Mouse (Mus musculus): ENCODE data around the gene Cilp. TPM values are rescaled to one million over a fixed set of nuclear protein-coding genes. Genes with fewer than 3 reads are reported as not detected.

The Cilp gene
- polyA plus RNA-seq, 1 experiment from 2014 or later = 0.84 TPM

DNA sequence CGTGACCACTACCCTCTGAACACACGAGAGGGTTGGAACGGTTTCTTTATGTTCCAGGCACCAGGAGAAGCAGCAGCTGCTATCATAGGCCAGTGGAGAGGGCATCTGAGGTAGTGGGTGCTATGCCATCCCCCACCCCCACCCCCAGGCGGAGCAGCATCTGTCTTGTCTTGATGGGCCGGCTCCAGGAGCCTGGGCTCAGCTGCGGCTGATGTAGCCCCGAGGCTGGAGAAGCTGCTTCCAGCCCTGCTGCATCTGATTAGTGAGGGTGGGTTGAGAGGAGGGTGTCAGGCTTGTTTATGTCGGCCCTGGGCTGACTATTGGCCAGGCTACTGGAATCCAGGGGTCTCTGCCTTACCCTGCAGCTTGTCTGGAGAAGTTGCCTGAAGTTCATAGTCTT, 33.7 kb upstream of the Cilp start:
- H3K4me3 ChIP-seq (replicated peaks; ENCODE audit: low read length) = no peak overlapping the region
- ATAC-seq (ENCODE audit: low FRiP score) = peak; percentile 60; the same call in 1 of the 2 replicates
- H3K4me1 ChIP-seq (replicated peaks; ENCODE audit: control insufficient read depth, insufficient read depth, low read length) = no peaks in the 10 kb centered on the region
- no peak for DNase-seq (ENCODE audit: low spot score)
- no peaks in the 10 kb centered on the region for H3K27me3 ChIP-seq (ENCODE audit: control insufficient read depth, insufficient read depth, low read length)
- H3K4me2 ChIP-seq (replicated peaks) = no peak overlapping the region
- no peak overlapping the region; the same call in 1 of the 2 replicates for H3K27ac ChIP-seq
- no peak overlapping the region for H3K9ac ChIP-seq
- WGBS = 40% methylated on average over 8 of the region's 8 CpGs
- H3K36me3 ChIP-seq (replicated peaks; ENCODE audit: control insufficient read depth, insufficient read depth) = peaks cover 7% of the 10 kb centered on the region; the same call in 1 of the 2 replicates
- no peaks in the 10 kb centered on the region for H3K9me3 ChIP-seq (ENCODE audit: control insufficient read depth, low read length)

DNA sequence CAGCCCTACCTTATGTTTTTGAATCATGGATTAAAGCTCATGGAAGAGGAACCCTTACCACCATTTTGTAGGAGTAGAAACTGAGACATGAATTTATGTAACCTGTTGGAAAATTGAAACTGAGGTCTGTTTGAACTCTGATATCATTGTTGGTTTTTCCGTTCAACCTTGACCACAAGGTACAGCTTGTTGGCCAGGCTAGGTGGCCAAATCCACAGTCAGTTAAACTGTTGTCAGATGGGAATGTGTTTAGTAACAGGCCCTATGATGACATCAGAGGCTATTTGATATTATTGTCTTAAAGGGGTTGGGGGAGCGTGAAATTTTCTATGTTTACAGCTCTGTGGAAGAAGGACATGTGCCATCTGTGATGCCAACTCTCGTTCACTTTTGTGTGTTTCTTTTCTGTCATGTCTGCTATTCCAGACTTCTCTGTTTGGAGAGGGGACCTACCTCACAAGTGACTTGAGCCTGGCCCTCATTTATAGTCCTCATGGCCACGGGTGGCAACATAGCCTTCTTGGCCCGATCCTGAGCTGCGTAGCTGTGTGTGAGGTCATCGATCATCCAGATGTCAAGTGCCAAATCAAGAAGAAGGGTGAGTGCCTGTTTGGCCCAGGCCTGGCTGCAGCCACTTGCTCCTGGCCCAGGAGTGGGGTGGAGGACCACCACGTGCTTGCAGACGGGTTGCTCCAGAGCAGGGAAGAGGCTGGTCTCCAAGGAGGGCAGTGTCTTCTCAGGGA, 31.6 kb upstream of the Cilp start:
- Histone ChIP-seq H3K9ac (no peak overlapping the region), H3K36me3 (replicated peaks; ENCODE audit: control insufficient read depth, insufficient read depth) (peaks cover 7% of the 10 kb centered on the region; the same call in 1 of the 2 replicates), H3K4me2 (replicated peaks) (no peak overlapping the region), H3K4me1 (replicated peaks; ENCODE audit: control insufficient read depth, insufficient read depth, low read length) (peaks cover 5% of the 10 kb centered on the region; the same call in 1 of the 2 replicates), H3K9me3 (ENCODE audit: control insufficient read depth, low read length) (no peaks in the 10 kb centered on the region), H3K27ac (no peak overlapping the region), H3K27me3 (ENCODE audit: control insufficient read depth, insufficient read depth, low read length) (no peaks in the 10 kb centered on the region), H3K4me3 (replicated peaks; ENCODE audit: low read length) (no peak overlapping the region)
- DNase-seq (ENCODE audit: low spot score) (no peak), ATAC-seq (ENCODE audit: low FRiP score) (no peak)
- 92% methylated on average over 9 of the region's 9 CpGs for WGBS

DNA sequence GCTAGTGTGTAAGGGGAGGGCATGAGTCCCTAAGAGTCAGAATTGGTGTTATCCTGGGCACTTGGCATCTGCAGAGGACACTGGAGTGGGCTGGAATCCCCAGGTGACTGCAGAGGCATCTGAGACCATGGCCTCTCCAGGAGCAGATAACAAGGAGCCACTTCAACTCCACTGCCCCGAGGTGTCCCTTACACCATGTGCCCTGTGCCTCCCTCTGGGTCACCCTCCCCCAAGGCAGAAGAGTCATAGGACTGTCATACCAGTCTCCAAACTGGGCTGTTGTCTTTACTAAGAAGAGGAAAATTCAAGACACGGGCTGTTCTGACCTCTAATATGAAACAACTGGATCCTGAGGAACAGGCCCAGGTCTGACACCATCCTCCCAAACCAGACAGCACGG, 30.2 kb upstream of the Cilp start:
- Histone ChIP-seq H3K4me2 (replicated peaks) (no peak overlapping the region), H3K4me3 (replicated peaks; ENCODE audit: low read length) (no peak overlapping the region), H3K36me3 (replicated peaks; ENCODE audit: control insufficient read depth, insufficient read depth) (peaks cover 7% of the 10 kb centered on the region; the same call in 1 of the 2 replicates), H3K4me1 (replicated peaks; ENCODE audit: control insufficient read depth, insufficient read depth, low read length) (peaks cover 5% of the 10 kb centered on the region; the same call in 1 of the 2 replicates), H3K9me3 (ENCODE audit: control insufficient read depth, low read length) (no peaks in the 10 kb centered on the region), H3K27me3 (ENCODE audit: control insufficient read depth, insufficient read depth, low read length) (no peaks in the 10 kb centered on the region), H3K27ac (no peak overlapping the region), H3K9ac (no peak overlapping the region)
- ATAC-seq (ENCODE audit: low FRiP score) = no peak
- DNase-seq (ENCODE audit: low spot score) = no peak
- 85% methylated on average over 3 of the region's 3 CpGs for WGBS

DNA sequence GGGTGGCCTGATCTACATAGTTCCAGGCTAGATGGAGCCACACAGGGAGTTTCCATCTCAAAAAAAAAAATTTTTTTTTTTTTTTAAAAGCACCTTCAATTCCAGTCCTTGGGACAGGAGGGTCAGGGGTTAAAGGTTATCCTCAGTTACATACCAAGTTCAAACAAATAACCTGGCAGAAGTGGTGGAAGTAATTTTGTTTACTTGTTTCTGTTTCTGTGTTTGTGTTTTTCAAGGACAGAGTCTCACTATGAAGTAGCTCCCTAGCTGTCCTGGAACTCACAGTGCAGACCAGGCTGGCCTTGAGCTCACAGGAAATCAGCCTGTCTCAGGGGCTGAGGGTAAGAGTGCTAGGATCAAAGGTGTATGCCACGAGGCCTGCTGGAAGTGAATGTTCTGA, 29.4 kb upstream of the Cilp start:
- WGBS = 70% methylated on average over 1 of the region's 1 CpGs
- Histone ChIP-seq H3K27me3 (ENCODE audit: control insufficient read depth, insufficient read depth, low read length) (no peaks in the 10 kb centered on the region), H3K27ac (no peak overlapping the region), H3K4me3 (replicated peaks; ENCODE audit: low read length) (no peak overlapping the region), H3K9me3 (ENCODE audit: control insufficient read depth, low read length) (no peaks in the 10 kb centered on the region), H3K4me1 (replicated peaks; ENCODE audit: control insufficient read depth, insufficient read depth, low read length) (peaks cover 6% of the 10 kb centered on the region), H3K36me3 (replicated peaks; ENCODE audit: control insufficient read depth, insufficient read depth) (peaks cover 7% of the 10 kb centered on the region; the same call in 1 of the 2 replicates), H3K9ac (no peak overlapping the region), H3K4me2 (replicated peaks) (no peak overlapping the region)
- no peak for ATAC-seq (ENCODE audit: low FRiP score)
- no peak for DNase-seq (ENCODE audit: low spot score)

DNA sequence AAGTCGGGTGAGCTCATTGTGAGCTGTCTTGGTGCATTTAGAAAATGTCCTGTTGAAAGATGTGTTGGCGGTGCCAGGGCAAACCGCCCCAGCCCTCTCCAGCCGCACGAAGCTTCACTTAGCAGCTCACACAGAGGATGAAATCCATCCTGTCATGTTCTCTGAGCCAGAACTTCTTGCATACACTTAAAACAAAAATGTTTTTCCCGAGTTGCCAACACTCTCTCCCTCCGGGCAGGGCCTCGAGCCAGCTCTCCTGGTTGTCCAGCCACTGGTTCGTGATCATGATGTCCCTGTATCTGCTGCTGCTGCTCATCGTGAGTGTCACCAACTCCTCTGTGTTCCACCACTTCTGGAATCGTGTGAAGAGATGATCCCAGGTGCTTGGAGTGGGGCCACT, 27.4 kb upstream of the Cilp start:
- no peaks in the 10 kb centered on the region for H3K27me3 ChIP-seq (ENCODE audit: control insufficient read depth, insufficient read depth, low read length)
- no peak for ATAC-seq (ENCODE audit: low FRiP score)
- DNase-seq (ENCODE audit: low spot score) = no peak
- peaks cover 8% of the 10 kb centered on the region for H3K4me1 ChIP-seq (replicated peaks; ENCODE audit: control insufficient read depth, insufficient read depth, low read length)
- no peaks in the 10 kb centered on the region for H3K9me3 ChIP-seq (ENCODE audit: control insufficient read depth, low read length)
- no peak overlapping the region for H3K4me2 ChIP-seq (replicated peaks)
- no peak overlapping the region for H3K27ac ChIP-seq
- 82% methylated on average over 11 of the region's 11 CpGs for WGBS
- H3K4me3 ChIP-seq (replicated peaks; ENCODE audit: low read length) = no peak overlapping the region
- peaks cover 7% of the 10 kb centered on the region; the same call in 1 of the 2 replicates for H3K36me3 ChIP-seq (replicated peaks; ENCODE audit: control insufficient read depth, insufficient read depth)
- no peak overlapping the region for H3K9ac ChIP-seq

DNA sequence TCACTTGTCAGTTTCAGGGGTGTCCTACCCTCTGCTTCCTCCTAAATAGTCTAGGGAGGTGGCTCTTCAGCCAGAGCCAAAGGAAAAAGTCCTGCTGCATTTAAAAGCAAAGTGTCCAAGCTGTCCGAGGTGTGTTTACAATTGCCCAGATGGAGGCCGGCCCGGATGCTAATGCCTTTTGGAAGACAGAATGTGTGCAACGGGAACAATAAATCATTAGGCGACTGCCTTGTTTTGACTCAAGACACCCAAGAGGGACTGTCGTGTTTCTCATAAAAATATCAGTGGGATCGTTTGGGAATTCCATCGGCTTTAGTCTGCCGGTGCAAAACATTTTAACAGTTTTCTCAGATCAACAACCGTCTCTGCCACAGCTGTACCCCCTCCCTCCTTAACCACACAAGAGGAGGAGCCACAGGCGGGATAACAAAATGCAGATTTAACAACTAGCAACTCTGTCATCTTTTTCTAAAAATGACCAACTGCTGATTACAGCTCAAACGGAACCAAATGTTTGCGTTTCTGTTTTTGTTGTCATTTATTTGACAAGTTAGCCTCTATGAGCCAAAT, 26.7 kb upstream of the Cilp start:
- WGBS = 60% methylated on average over 13 of the region's 13 CpGs
- Histone ChIP-seq H3K36me3 (replicated peaks; ENCODE audit: control insufficient read depth, insufficient read depth) (peaks cover 7% of the 10 kb centered on the region; the same call in 1 of the 2 replicates), H3K4me2 (replicated peaks) (no peak overlapping the region), H3K27ac (no peak overlapping the region), H3K4me1 (replicated peaks; ENCODE audit: control insufficient read depth, insufficient read depth, low read length) (peaks cover 8% of the 10 kb centered on the region), H3K27me3 (ENCODE audit: control insufficient read depth, insufficient read depth, low read length) (no peaks in the 10 kb centered on the region), H3K9ac (no peak overlapping the region), H3K9me3 (ENCODE audit: control insufficient read depth, low read length) (no peaks in the 10 kb centered on the region), H3K4me3 (replicated peaks; ENCODE audit: low read length) (no peak overlapping the region)
- DNase-seq (ENCODE audit: low spot score) (no peak), ATAC-seq (ENCODE audit: low FRiP score) (no peak)

DNA sequence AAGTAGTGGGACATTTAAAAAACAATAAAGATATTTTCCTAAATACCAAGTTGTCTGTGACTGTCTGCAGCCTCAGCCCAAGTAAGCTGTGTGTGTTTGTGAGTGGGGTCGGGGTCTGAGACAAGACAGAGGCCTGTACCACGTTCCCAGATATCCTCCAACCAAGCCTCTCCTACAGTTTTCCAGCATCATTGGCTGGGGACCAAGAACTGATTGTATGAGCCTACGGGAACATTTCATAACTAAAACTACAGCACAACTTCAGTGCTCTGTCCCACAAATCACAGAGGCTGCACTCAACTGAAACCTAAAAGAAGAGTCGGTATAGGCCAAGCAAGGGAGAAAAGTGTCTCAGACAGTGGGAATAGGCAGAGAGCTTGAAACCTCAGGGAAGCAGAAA, 25.8 kb upstream of the Cilp start:
- ATAC-seq (ENCODE audit: low FRiP score) = no peak
- 93% methylated on average over 4 of the region's 4 CpGs for WGBS
- no peak overlapping the region for H3K27ac ChIP-seq

DNA sequence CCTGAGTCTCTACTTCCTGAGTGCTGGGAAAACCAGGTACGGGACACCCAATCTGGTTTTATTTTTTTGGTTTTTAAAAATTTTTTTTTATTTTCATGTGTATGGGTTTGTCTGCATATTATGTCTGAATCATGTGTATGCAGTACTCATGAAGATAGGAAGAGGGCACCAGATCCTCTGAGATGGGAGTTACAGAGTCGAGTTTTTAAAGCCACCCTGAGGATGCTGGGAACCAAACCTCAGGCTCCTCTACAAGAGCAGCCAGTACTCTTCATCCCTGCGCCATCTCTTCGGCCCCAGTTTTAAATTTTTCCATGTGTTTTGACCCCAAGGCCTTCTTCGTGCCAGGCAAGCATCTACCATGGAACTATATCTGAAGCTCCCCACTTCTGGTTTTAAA, 25.2 kb upstream of the Cilp start:
- peaks cover 8% of the 10 kb centered on the region for H3K4me1 ChIP-seq (replicated peaks; ENCODE audit: control insufficient read depth, insufficient read depth, low read length)
- H3K9me3 ChIP-seq (ENCODE audit: control insufficient read depth, low read length) = no peaks in the 10 kb centered on the region
- H3K27ac ChIP-seq = no peak overlapping the region
- H3K4me3 ChIP-seq (replicated peaks; ENCODE audit: low read length) = no peak overlapping the region
- peaks cover 2% of the 10 kb centered on the region; the same call in 1 of the 2 replicates for H3K36me3 ChIP-seq (replicated peaks; ENCODE audit: control insufficient read depth, insufficient read depth)
- DNase-seq (ENCODE audit: low spot score) = no peak
- 91% methylated on average over 5 of the region's 5 CpGs for WGBS
- H3K4me2 ChIP-seq (replicated peaks) = no peak overlapping the region
- no peaks in the 10 kb centered on the region for H3K27me3 ChIP-seq (ENCODE audit: control insufficient read depth, insufficient read depth, low read length)
- no peak for ATAC-seq (ENCODE audit: low FRiP score)
- no peak overlapping the region for H3K9ac ChIP-seq

More for the DNA sequence above, 25.8 kb upstream of the Cilp start:
- Histone ChIP-seq H3K9ac (no peak overlapping the region), H3K9me3 (ENCODE audit: control insufficient read depth, low read length) (no peaks in the 10 kb centered on the region), H3K4me2 (replicated peaks) (no peak overlapping the region), H3K27me3 (ENCODE audit: control insufficient read depth, insufficient read depth, low read length) (no peaks in the 10 kb centered on the region), H3K36me3 (replicated peaks; ENCODE audit: control insufficient read depth, insufficient read depth) (peaks cover 3% of the 10 kb centered on the region; the same call in 1 of the 2 replicates), H3K4me3 (replicated peaks; ENCODE audit: low read length) (no peak overlapping the region), H3K4me1 (replicated peaks; ENCODE audit: control insufficient read depth, insufficient read depth, low read length) (peaks cover 8% of the 10 kb centered on the region)
- no peak for DNase-seq (ENCODE audit: low spot score)

DNA sequence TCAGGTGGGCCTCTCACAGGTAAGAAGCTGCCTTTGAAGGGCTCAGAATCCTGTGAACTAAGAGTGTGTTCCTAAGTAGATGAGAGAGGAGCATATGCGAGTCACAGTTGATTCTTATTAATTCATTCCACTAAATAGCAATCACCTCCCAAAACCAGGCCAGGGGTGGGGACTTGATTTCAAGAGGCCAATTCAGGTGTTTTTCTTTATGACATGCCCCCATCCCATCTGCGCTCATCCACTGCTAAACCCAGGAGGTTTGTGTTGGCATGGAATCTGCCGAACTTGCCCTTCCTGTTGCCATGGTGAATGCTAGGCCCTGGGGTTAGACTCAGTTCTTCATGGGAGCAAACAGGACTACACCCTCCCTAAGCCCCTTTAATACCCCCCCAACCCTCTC, 24.4 kb upstream of the Cilp start:
- Histone ChIP-seq H3K4me3 (replicated peaks; ENCODE audit: low read length) (no peak overlapping the region), H3K9ac (no peak overlapping the region), H3K36me3 (replicated peaks; ENCODE audit: control insufficient read depth, insufficient read depth) (no peaks in the 10 kb centered on the region; the same call in 1 of the 2 replicates), H3K27ac (no peak overlapping the region), H3K9me3 (ENCODE audit: control insufficient read depth, low read length) (no peaks in the 10 kb centered on the region), H3K4me2 (replicated peaks) (no peak overlapping the region), H3K27me3 (ENCODE audit: control insufficient read depth, insufficient read depth, low read length) (no peaks in the 10 kb centered on the region), H3K4me1 (replicated peaks; ENCODE audit: control insufficient read depth, insufficient read depth, low read length) (peaks cover 8% of the 10 kb centered on the region)
- DNase-seq (ENCODE audit: low spot score) (no peak), ATAC-seq (ENCODE audit: low FRiP score) (no peak)
- 67% methylated on average over 3 of the region's 3 CpGs for WGBS

Measured in hindbrain, embryonic 14.5 days (tissue).